Mouse (Mus musculus): ENCODE data around the gene Chsy1.

DNA sequence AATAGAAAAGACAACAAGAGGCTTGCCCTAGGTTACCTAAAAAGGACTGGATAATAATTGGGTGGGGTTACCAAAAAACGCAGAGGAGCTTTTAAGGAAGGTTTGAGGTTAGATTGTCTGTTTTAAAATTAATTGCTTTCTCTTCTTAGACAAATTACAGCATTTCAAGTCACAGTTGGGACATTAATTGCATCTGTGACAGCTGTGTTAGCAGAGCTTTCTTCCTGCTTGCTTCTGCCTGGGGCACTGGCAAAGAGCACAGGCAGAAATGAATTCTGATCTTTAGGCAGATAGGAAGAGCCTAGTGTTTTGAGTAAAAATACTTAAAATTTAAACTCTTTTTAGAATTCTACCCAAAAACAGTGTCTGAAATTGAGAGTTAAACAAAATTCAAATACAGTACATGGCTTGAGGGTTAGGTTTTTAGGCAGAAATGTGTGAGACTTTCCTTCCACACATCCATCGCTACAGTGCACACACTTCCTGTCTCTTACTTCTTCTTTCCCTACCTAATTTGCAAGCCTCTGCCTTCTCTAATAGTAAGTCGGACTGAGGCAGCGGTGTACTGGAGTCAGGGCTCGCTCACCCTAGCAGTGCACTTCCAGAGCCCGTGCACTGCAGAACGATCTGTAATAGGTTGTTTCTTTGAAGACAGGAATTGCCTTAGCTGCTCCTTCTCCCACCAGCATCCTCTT lies 11.5 kb downstream of the Chsy1 start:
- TF ChIP-seq CTCF (conservative IDR thresholded peaks at IDR 0.05; ENCODE audit: insufficient read depth, insufficient read length, low read depth, low read length) (no peak), POLR2A (IDR thresholded peaks at IDR 0.05; ENCODE audit: low read depth, low read length) (no peak)

Data from kidney, adult 2 months (tissue).